Mouse (Mus musculus) forebrain, embryonic 15.5 days (tissue): Measurements from ENCODE around the gene Cped1. TPM values are rescaled to one million over a fixed set of nuclear protein-coding genes. Genes with fewer than 3 reads are reported as not detected.
A peak's percentile ranks its signal among the peaks of the same experiment; 100 is the strongest.

Experiments
- ATAC-seq: fragments of 200-750 bp; cut with Nextera tagmentation; replicated peaks from 2 replicates; pipeline ENCODE4 v1.8.0; 2017; ENCODE audit warnings: mild to moderate bottlenecking, moderate TSS enrichment, moderate library complexity
- H3K27ac ChIP-seq: fragments of 300-500 bp; sonication (generic); replicated peaks from 2 replicates; pipeline ENCODE4 v1.5.1; 2015; ENCODE audit warnings: mild to moderate bottlenecking, inconsistent platforms
- H3K27me3 ChIP-seq: fragments of 300-500 bp; sonication (generic); 2 replicates; pipeline ENCODE4 v1.6.1; 2015; ENCODE audit warnings: inconsistent platforms
- H3K36me3 ChIP-seq: fragments of 300-500 bp; sonication (generic); 2 replicates; pipeline ENCODE4 v1.6.1; 2015; ENCODE audit warnings: mild to moderate bottlenecking, inconsistent platforms
- H3K4me1 ChIP-seq: fragments of 300-500 bp; sonication (generic); 2 replicates; pipeline ENCODE4 v1.6.1; 2015; ENCODE audit warnings: inconsistent platforms
- H3K4me2 ChIP-seq: fragments of 300-500 bp; sonication (generic); replicated peaks from 2 replicates; pipeline ENCODE4 v1.6.1; 2015; ENCODE audit warnings: mild to moderate bottlenecking, inconsistent platforms
- H3K4me3 ChIP-seq: fragments of 300-500 bp; sonication (generic); 2 replicates; pipeline ENCODE4 v1.5.1; 2015; ENCODE audit warnings: mild to moderate bottlenecking, inconsistent platforms
- H3K9ac ChIP-seq: fragments of 300-500 bp; sonication (generic); replicated peaks from 2 replicates; pipeline ENCODE4 v1.6.1; 2015; ENCODE audit warnings: mild to moderate bottlenecking, inconsistent platforms
- H3K9me3 ChIP-seq: fragments of 300-500 bp; sonication (generic); 2 replicates; pipeline ENCODE4 v1.6.1; 2016; ENCODE audit warnings: inconsistent platforms
- WGBS: fragments of 180-500 bp; shearing (Covaris S2); methylation state at CpG from one replicate; pipeline ENCODE4 v1.1.7; 2015; ENCODE audit warnings: mixed read lengths; 5-methylcytosine and 5-hydroxymethylcytosine counted together
- polyA plus RNA-seq: library from polyadenylated mRNA; unstranded; fragments of >200 nt; fragmentation: Nextera tagmentation; extraction: Ambion mirVana; gene quantifications from 2 replicates; pipeline ENCODE4 v1.2.1, GENCODE M21; 2015

Cped1 gene
- polyA plus RNA-seq, 1 experiment from 2014 or later: 3.0 TPM

DNA sequence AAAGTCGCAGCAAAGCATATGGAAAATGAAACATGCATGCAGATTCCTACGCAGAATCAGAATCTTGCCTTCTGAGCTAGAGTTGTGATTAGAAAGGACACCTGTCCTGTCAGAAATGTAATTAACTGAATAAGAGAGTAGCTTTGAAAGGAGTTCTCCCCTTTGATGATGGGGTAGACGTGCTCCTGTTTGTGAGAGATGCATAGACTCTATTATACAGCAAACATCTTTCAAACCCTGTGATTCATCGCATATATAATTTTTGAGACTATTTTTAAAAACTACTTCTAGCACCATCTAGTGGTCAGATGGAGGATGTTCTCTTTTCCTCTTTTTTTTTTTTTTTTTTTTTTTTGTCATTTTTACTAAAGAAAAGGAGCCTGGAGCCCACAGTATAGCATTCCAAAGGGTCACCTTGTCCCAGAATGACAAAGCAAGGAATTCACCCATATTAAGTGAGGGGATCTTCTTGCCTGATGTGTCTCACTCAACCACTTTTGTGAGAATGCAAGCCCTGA is 85.7 kb downstream of the Cped1 start:
- H3K4me2 ChIP-seq: peak overlapping the region; percentile 25
- H3K27me3 ChIP-seq: no peaks in the 10 kb centered on the region
- no peaks in the 10 kb centered on the region for H3K36me3 ChIP-seq
- H3K4me3 ChIP-seq: peak overlapping the region; percentile 4; the same call in 1 of the 2 replicates
- no peak overlapping the region for H3K27ac ChIP-seq
- H3K4me1 ChIP-seq: peaks cover 2% of the 10 kb centered on the region; the same call in 1 of the 2 replicates
- H3K9me3 ChIP-seq: no peaks in the 10 kb centered on the region
- peak; percentile 72; the same call in 1 of the 2 replicates for ATAC-seq
- no peak overlapping the region for H3K9ac ChIP-seq
- 36% methylated on average over 4 of the region's 4 CpGs for WGBS

DNA sequence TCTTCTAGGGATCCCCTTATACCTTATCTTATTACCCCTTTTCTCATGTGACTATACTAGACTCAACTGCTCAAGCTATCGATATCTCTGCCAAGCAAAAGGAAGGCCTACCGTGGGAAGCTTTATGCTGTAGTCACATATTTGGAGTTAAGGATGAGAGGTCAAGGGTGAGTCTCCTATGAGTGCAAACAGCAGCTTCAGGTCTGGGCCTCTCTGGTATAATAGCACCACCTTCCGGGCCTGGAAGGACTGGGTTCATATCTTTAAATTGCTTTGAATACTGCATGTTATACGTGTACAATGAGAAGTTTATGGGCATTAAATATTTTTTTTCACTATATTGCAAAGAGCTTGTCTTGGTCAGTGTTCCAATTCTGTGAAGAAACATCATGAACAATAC is 87.0 kb downstream of the Cped1 start:
- H3K4me3 ChIP-seq: no peak overlapping the region
- 76% methylated on average over 4 of the region's 4 CpGs for WGBS
- no peaks in the 10 kb centered on the region for H3K9me3 ChIP-seq
- no peaks in the 10 kb centered on the region for H3K27me3 ChIP-seq
- no peak overlapping the region for H3K9ac ChIP-seq
- no peak for ATAC-seq
- no peak overlapping the region for H3K27ac ChIP-seq
- H3K36me3 ChIP-seq: no peaks in the 10 kb centered on the region
- H3K4me1 ChIP-seq: peaks cover 2% of the 10 kb centered on the region; the same call in 1 of the 2 replicates
- no peak overlapping the region for H3K4me2 ChIP-seq

DNA sequence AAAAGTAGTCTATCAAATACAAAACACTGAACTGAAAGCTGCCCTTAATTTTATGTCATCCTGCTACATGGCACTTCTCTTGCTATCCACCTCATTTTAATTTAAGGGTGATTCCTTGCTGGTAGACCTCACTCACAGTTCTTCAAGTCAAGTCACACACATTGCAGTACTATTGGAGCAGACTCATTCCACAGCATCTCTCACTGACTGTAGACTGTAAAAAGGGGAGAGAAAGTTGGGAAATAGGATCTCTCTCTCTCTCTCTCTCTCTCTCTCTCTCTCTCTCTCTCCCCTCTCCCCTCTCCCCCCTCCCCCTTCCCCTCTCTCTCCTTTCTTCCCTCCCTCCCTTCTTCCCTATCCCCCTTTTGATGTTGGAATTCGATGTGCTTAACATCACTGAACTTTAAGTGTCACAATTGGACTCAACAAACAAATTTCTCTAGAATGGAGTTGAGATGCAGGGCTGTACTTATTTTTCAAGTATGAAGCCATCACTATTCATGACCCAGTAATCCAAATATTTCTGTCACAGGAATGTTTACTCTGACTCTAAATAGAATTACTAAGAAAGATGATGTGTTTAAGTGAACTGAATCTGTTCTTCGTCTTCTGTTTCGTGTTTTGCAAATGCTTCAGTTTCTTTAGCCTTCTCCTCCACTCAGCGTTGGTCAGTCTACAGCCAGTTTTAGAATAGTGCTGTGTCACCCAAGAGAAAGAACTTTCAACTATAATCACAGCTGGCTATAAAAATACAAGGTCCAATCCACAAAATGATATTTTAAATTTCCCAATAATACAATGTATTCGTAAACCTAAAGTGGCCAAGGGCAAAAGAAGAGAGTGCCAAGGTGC is 88.7 kb downstream of the Cped1 start:
- Histone ChIP-seq H3K36me3 (no peaks in the 10 kb centered on the region), H3K27me3 (no peaks in the 10 kb centered on the region), H3K4me2 (no peak overlapping the region), H3K9ac (no peak overlapping the region), H3K4me1 (peaks cover 2% of the 10 kb centered on the region; the same call in 1 of the 2 replicates), H3K4me3 (no peak overlapping the region), H3K9me3 (no peaks in the 10 kb centered on the region), H3K27ac (no peak overlapping the region)
- no peak for ATAC-seq
- 88% methylated on average over 5 of the region's 5 CpGs for WGBS

DNA sequence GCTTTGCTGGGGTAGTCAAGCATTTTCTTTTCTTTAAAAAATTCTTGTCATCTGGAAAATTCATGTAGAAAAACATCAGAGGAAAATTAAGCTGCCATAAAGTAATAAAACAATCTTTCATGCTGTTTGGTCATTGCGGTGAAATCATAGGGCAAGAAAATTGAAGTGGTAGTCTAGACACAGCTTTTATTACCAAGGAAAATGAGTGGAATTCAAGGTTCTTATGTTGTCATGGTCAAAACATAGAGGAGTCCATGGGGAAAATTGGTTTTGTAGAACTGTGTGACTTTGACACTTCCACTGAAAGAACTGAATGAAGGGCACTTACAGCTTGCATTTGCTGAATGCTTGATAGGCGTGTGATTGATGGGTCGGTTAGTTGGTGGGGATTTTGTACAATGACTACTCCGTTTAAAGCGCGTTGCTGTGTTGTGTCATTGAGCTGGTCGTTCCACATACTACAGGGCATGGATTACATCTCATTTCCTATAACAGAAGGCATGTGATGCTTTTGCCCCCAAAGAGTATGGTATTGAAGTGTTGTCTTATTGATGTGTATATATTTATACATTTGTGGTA is 93.1 kb downstream of the Cped1 start:
- Histone ChIP-seq H3K27ac (no peak overlapping the region), H3K36me3 (no peaks in the 10 kb centered on the region), H3K4me3 (no peak overlapping the region), H3K4me2 (no peak overlapping the region), H3K9ac (no peak overlapping the region), H3K27me3 (no peaks in the 10 kb centered on the region), H3K4me1 (no peaks in the 10 kb centered on the region), H3K9me3 (no peaks in the 10 kb centered on the region)
- ATAC-seq: no peak
- 36% methylated on average over 7 of the region's 7 CpGs for WGBS

DNA sequence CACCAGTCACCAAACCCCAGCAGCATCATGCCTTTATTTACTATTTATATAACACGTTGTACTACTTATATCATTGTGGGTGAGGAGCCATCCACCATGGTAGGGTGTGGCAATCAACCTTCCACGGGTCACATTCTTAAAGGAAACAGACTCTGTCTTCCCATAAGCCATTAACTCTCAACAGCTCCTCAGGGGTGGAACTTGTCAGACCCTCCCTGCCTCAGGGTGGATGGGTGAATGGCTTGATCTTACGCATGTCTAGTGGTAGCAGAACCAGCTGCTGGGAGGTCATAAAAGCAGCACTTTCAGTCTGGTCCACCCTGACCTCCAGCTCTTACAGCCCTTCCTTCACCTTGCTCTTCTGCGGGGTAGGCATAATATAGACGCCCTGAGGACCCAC is 100.3 kb downstream of the Cped1 start:
- Histone ChIP-seq H3K4me2 (no peak overlapping the region), H3K27me3 (no peaks in the 10 kb centered on the region), H3K4me3 (no peak overlapping the region), H3K27ac (no peak overlapping the region), H3K9ac (no peak overlapping the region), H3K9me3 (no peaks in the 10 kb centered on the region), H3K4me1 (no peaks in the 10 kb centered on the region), H3K36me3 (no peaks in the 10 kb centered on the region)
- WGBS: 90% methylated on average over 5 of the region's 5 CpGs
- ATAC-seq: no peak

DNA sequence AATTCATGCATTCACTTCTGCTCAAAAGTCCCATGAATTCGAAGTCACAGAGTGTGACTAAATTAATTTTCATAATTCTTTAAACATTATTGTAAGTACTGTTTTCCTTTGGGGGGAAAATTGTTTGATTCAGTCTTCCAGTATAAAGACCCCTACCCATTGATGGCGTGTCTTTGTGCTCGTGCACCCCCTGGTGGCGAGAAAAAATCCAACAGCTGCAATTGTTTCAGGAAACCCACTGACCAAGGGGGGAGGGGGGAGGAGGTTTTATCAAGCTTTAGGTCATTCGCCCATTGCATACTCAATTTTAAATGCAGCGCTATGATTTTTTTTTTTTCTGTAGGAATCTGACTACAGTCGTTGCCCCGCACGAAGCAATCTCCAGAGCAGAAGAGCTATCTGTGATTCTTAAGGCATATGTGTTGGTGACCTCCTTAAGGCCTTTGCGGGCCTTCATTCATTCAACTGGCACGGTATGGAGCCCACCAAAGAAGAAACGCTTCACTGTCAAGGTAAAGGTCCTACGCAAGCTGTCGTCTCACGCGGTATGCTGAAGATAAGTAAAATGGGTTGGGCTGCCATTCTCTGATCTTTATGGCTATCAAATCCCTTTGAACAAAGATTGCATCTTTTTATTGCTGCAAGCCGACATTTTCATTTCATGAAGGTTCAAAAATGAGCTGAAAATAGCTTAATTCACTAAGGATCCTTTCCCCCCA is 102.8 kb downstream of the Cped1 start:
- no peak for ATAC-seq
- Histone ChIP-seq H3K9me3 (no peaks in the 10 kb centered on the region), H3K27ac (no peak overlapping the region), H3K36me3 (no peaks in the 10 kb centered on the region), H3K9ac (no peak overlapping the region), H3K4me1 (no peaks in the 10 kb centered on the region), H3K4me2 (no peak overlapping the region), H3K4me3 (no peak overlapping the region), H3K27me3 (no peaks in the 10 kb centered on the region)
- 58% methylated on average over 17 of the region's 17 CpGs for WGBS

DNA sequence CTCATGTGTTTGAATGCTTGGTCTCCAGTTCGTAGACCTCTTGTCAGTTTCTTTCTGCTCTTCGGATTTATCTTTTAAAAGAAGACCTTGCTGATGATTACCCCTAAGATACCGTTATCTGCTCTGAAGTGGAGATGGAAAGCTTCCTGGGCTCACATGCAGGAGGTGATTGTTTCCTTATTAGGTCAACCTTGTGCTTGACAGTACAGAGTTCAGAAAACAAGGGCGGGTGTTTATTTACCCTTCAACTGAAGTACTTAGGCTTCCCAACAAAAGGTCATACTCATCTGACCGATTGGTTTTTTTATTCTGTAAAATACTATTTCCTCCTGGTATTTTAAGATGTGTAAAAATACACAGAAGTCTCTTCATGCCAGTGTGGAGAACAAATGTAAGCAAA is 106.1 kb downstream of the Cped1 start:
- H3K4me3 ChIP-seq: no peak overlapping the region
- no peak overlapping the region for H3K4me2 ChIP-seq
- no peak for ATAC-seq
- H3K27me3 ChIP-seq: no peaks in the 10 kb centered on the region
- H3K27ac ChIP-seq: no peak overlapping the region
- no peaks in the 10 kb centered on the region for H3K4me1 ChIP-seq
- H3K9me3 ChIP-seq: no peaks in the 10 kb centered on the region
- WGBS: 89% methylated on average over 5 of the region's 5 CpGs
- H3K9ac ChIP-seq: no peak overlapping the region
- no peaks in the 10 kb centered on the region for H3K36me3 ChIP-seq

DNA sequence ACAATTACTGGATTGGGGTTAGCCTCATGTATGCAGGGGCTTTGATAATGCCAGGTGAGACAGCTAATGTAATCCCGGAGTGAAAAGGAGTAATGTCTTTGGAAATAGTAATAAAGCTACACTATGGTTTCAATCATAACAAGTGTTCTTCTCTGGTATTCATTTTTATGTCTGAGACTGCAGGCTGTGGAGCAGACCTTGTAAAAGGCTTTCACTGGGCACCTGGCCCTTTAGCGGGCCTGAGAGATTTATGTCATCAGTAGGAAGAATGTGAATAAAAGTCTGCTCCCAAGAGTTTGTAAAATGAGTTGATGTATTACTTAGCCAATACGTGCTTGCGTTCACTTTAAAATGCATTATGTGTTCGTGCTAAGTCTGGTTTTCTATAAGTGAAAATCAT is 108.1 kb downstream of the Cped1 start:
- Histone ChIP-seq H3K36me3 (no peaks in the 10 kb centered on the region), H3K4me2 (no peak overlapping the region), H3K4me3 (no peak overlapping the region), H3K27me3 (no peaks in the 10 kb centered on the region), H3K9me3 (no peaks in the 10 kb centered on the region), H3K27ac (no peak overlapping the region), H3K9ac (no peak overlapping the region), H3K4me1 (no peaks in the 10 kb centered on the region)
- no peak for ATAC-seq
- WGBS: 84% methylated on average over 5 of the region's 5 CpGs

DNA sequence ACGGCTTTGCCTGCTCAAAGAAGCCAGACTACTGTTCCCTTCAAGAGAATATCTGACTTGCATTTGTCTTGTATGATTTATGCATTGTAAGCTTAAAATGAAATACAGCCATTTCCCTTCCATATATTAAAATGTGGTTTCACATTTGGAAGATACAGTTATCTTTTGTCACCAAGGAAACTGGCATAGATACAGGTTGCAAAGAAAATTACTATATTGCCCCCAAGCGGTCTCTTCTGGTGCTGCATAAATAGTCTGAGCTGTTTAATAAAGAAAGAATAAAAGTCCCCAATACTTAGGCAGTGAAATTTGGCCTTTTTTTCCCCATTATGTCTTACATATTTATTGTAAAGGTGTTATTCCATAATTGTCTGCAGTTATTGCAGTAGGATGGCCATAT is 112.0 kb downstream of the Cped1 start:
- no peak overlapping the region for H3K4me2 ChIP-seq
- H3K4me3 ChIP-seq: no peak overlapping the region
- H3K4me1 ChIP-seq: no peaks in the 10 kb centered on the region
- H3K9ac ChIP-seq: no peak overlapping the region
- H3K27me3 ChIP-seq: no peaks in the 10 kb centered on the region
- WGBS: 38% methylated on average over 2 of the region's 2 CpGs
- H3K27ac ChIP-seq: no peak overlapping the region
- H3K9me3 ChIP-seq: no peaks in the 10 kb centered on the region
- ATAC-seq: peak; percentile 65; the same call in 1 of the 2 replicates
- no peaks in the 10 kb centered on the region for H3K36me3 ChIP-seq

DNA sequence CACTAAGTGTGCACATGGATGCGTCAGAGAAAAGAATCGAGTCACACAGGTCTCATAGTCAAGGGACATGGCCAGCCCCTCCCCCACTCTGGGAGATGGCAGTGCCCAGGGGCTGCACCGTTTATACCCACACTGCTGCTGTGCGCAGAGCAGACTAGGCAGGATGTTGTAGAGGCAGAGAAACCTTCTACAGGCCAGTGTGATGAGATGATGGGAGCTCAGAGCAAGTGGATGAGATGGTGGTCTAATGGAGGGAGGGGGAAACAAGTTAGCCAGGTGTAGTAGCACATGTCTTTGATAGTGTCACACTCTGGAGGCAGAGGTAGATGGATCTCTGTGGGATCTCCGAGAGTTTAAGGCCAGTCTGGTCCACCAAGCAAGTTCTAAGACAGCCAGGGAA is 114.1 kb downstream of the Cped1 start:
- Histone ChIP-seq H3K4me3 (no peak overlapping the region), H3K9me3 (no peaks in the 10 kb centered on the region), H3K27ac (no peak overlapping the region), H3K27me3 (no peaks in the 10 kb centered on the region), H3K4me1 (peaks cover 4% of the 10 kb centered on the region; the same call in 1 of the 2 replicates), H3K4me2 (no peak overlapping the region), H3K36me3 (no peaks in the 10 kb centered on the region), H3K9ac (no peak overlapping the region)
- 79% methylated on average over 5 of the region's 5 CpGs for WGBS
- ATAC-seq: no peak

DNA sequence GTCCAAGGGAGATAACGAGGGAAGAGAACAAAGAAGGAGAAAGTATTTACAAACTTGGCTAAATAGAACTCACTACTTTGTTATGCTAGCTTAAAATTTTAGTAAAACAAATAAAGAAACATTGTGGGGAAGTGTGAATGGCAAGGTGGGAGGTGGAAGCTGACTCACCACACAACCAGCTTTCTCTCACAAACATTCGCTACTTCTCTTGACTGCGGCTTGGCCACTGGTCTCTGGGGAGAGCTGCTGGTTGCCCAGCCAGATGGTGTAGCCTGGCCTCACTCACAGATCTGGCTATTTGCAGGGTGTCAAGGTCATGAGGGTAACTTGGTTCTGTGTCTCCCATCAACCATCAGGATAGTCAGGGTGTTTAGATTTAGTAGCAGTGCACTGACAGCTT is 116.2 kb downstream of the Cped1 start:
- Histone ChIP-seq H3K27me3 (no peaks in the 10 kb centered on the region), H3K4me3 (no peak overlapping the region), H3K9me3 (no peaks in the 10 kb centered on the region), H3K27ac (no peak overlapping the region), H3K4me1 (peaks cover 4% of the 10 kb centered on the region; the same call in 1 of the 2 replicates), H3K9ac (no peak overlapping the region), H3K4me2 (no peak overlapping the region), H3K36me3 (no peaks in the 10 kb centered on the region)
- 50% methylated on average over 3 of the region's 3 CpGs for WGBS
- ATAC-seq: no peak

DNA sequence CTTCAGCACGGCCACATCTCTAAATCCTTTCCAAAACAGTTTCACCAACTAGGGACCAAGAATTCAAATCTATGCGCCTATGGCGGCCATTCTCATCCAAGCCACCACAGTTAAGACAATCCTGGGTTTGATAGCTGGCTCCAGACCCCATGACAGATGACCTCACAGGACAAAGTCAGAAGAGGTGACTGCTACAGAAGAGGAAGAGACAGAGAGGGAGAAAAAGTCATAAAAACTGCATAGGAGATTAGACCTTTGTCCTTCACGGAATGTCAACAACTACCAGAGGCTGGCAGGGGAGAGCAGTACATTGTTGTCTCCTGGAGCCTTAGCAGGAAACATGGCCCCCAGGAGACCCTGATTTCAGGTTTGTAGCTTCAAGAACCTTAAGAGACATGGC is 117.0 kb downstream of the Cped1 start:
- H3K27me3 ChIP-seq: no peaks in the 10 kb centered on the region
- no peaks in the 10 kb centered on the region for H3K36me3 ChIP-seq
- H3K4me2 ChIP-seq: no peak overlapping the region
- H3K9me3 ChIP-seq: no peaks in the 10 kb centered on the region
- no peak overlapping the region for H3K9ac ChIP-seq
- no peak overlapping the region for H3K4me3 ChIP-seq
- 94% methylated on average over 4 of the region's 4 CpGs for WGBS
- no peak overlapping the region for H3K27ac ChIP-seq
- no peak for ATAC-seq
- H3K4me1 ChIP-seq: peaks cover 4% of the 10 kb centered on the region; the same call in 1 of the 2 replicates
